Mouse (Mus musculus) 3T3-L1 (cell line): ENCODE results near the gene Gm20816.
"Not testable (repeated sequence)": the region's sequence is repeated elsewhere in the genome, so short reads cannot be mapped to it uniquely, and the experiment has no call there.

Experiments used
- DNase-seq: peaks from one replicate; pipeline ENCODE4 v3.0.0-alpha.2; 2015; ENCODE audit warnings: low read depth, low spot score

Gene Gm20816

GRCm38 (mm10) chrY:68537655-68538054, at the start of gene Gm20816:
Gm20816 (plus strand) TSS chrY:68537955.
- not testable (repeated sequence) for DNase-seq
